Mouse (Mus musculus) urinary bladder, adult 2 months (tissue): ENCODE measurements at regions not wholly inside any gene's neighbourhood (a gene's known extent, or its start where the extent isn't known, plus 50 kb on each side); places are given as distances from the start of the nearest gene placed in this dataset.

Experiments
- DNase-seq: peaks from one replicate; pipeline ENCODE4 v3.0.0; 2022; ENCODE audit warnings: low spot score

DNA sequence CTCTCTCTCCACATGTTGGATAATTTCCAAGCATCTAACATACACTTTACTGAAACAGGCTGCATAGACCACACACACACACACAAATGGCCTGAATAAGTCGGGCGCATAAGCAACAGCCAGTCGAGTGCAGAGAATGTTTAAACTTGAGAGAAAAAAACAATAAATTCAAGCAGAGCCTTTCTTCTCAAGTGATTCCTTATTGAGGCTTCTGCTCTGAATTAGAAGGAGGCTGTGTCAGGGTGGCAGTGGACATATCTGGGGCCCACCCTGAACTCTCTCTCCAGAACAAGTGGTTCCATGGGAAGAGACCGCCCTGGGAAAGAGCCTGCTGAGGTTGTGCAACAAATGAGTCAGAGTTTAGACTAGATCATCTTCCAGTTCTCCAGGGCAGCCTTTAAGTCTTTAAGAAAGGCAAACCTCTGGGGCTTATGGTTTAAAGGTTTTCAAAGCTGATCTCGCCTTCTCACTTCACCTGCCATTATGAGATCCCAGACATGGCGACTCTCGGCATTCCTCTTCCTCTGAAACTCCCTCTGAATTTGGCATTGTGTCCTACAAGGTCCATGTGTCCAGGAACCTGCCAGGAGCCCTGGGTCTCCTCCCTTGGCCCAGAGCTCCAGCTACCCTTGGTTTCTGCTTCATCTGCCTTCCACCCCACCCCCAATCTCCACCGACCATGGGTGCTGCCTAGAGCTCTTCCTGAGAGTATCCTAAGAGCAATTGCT lies 445.3 kb downstream of the Wdr11 start:
- DNase-seq = no peak

DNA sequence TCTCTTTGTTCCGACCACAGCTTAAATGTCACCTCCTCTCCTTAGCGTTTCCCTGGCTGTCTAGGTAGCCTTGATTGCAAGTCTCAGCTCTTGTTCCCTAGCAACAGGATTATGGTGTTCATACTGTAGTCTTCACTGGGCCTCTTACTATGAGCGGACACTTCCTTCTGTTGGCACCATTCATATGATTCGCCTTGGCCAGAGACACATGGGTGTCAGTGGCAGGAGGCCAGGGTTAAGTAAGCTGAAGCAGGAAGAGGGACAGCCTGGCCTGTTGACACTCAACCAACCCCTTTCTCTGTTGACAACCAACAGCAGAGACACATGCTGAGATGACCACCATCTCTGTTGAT lies 445.9 kb downstream of the Wdr11 start:
- DNase-seq = no peak

DNA sequence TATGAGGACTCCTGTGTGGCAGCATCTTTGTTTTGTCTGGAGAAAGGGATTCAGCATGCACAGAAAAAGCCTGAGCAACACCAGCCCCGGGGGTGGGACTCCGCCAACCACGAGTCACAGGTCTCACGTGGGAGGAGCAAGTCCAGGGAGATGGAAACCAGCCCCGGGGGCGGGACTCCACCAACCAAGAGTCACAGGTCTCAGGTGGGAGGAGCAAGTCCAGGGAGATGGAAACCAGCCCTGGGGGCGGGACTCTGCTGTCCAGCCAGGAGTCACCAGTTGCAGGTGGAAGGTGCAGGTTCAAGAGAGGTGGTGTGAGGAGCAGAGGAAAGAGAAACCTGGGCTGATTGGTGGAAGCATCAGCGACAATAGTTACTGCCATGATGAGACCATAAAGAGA lies 448.9 kb downstream of the Wdr11 start:
- no peak for DNase-seq

DNA sequence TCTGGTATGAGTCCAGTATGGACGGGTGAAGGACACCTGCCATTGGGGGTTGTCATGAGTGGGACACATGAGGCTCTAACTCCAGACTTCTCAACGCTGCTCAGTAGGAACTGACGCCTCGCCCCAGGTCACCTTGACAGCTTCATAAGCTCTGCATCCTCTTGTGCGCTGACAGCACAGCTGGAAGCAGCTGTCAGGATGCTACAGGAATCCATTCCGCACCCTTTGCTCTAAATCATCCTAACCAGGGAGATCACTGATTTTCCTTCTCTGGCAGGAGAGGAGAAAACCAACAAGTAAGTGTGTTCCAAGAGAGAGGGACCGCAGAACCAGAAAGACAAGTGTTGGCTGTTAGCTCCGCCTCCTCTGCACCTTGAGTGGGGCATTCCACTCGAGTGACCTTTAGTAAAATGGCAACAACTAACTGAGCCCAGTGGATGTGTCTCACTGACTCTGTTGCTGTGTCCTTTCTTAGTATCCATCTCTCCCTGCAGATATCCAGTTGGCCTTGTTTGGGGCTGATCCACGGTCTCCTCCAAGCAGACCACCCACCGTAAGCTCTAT lies 449.8 kb downstream of the Wdr11 start:
- DNase-seq = no peak

GRCm38 (mm10) chr7:130042296-130042910 lies 450.7 kb downstream of the Wdr11 start:
- no peak for DNase-seq

GRCm38 (mm10) chr7:130043397-130044234 lies 452.0 kb downstream of the Wdr11 start:
- DNase-seq = no peak

- no peak for DNase-seq
Observed at GRCm38 (mm10) chr7:130044235-130044553, 452.5 kb downstream of the Wdr11 start.

GRCm38 (mm10) chr7:130044581-130044980 lies 452.9 kb downstream of the Wdr11 start:
- no peak for DNase-seq

DNA sequence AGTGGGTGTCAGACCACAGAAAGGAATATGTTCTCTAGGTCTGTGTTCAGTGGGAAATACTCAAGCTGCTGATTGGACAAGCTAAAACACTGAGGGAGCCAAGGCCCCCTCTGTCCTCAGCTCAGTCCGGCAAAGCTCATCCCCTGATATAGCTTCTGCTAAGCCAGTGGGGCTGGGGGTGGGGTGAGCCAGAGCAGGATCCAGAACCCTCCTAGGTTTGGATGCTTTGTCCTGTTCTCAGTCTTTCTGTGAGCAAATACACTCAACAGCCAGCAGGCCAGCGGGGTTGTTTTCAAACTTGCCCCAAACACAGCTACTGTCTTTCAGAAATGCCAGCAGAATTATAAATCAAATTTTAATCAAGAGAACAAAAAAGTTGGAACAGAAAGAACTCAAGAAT lies 454.4 kb downstream of the Wdr11 start:
- DNase-seq = no peak

- no peak for DNase-seq
Observed at GRCm38 (mm10) chr7:130047293-130048034, 455.8 kb downstream of the Wdr11 start.

DNA sequence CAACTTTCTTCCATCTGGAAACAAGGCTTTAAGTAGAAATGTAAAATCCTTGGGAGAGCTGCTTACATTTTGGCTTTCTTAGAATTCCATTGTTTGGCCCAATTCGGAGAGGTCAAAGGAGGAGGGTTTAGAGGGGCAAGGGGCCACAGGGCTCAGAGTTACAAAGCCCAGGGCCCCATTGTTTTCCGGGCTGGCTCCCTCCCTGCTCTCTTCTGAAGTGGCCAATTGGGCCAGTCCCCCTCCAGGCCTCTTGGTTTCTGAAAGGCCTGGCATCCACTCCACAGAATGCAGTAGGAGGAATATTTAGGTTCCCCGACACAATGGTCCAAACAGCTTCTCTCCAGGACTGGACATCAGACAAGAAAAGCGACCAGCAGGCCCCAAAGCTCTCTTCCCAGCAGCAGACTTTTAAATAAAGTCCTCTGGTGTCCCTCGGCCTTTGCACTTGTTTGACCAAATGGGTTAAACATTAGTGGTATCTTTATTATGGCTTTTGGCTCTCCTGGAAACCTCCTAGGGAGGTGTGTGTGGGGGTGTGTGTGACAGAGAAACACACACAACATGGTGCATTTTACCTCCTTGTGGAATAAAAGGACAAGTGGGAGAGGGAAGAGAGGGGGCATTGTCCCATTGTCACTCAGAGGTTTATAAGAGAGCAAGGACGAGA lies 456.6 kb downstream of the Wdr11 start:
- no peak for DNase-seq

GRCm38 (mm10) chr7:130049461-130049860 lies 457.8 kb downstream of the Wdr11 start:
- no peak for DNase-seq

- DNase-seq = no peak
Observed at GRCm38 (mm10) chr7:130050120-130050519, 458.5 kb downstream of the Wdr11 start.

DNA sequence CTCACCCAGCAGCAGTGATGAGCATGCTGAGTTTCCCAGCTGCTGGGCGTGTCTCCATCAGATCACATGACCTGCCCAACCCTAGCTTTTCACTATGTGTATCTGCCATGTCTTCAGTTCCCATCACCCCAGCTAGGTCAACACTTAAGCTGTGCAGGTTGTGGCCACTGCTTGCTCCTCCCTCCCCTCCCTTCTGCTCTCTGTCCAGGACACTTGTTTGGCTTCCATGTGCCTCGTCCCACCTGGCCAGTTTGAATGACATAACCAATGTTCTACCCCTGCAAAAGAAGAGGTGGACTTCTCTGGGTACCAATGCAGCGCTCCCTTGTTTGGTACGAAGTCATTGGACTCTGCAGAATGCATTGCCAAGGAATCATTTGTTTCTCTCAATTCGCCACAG lies 460.7 kb downstream of the Wdr11 start:
- no peak for DNase-seq

- no peak for DNase-seq
Observed at GRCm38 (mm10) chr7:130057708-130058107, 462.5 kb downstream of the Ate1 start.

DNA sequence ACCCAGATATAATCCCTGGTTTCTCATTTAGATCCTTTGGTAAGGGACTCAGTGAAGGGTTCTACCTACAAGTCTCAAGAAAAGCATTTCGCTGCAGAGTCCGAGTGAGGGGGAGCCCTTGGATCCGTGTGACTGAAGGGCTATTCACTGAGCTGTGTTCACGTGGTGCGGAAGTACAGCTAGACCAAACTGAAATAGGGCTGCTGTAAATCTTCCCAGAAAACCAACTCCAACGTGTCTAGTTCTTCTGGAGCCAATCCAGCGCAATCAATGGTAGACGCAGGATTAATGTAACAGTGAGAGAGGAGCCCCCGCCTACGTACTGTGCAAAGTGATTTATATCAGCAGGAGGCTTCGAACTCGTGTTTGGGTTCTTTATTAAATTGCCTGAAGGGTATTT lies 461.9 kb downstream of the Ate1 start:
- no peak for DNase-seq

DNA sequence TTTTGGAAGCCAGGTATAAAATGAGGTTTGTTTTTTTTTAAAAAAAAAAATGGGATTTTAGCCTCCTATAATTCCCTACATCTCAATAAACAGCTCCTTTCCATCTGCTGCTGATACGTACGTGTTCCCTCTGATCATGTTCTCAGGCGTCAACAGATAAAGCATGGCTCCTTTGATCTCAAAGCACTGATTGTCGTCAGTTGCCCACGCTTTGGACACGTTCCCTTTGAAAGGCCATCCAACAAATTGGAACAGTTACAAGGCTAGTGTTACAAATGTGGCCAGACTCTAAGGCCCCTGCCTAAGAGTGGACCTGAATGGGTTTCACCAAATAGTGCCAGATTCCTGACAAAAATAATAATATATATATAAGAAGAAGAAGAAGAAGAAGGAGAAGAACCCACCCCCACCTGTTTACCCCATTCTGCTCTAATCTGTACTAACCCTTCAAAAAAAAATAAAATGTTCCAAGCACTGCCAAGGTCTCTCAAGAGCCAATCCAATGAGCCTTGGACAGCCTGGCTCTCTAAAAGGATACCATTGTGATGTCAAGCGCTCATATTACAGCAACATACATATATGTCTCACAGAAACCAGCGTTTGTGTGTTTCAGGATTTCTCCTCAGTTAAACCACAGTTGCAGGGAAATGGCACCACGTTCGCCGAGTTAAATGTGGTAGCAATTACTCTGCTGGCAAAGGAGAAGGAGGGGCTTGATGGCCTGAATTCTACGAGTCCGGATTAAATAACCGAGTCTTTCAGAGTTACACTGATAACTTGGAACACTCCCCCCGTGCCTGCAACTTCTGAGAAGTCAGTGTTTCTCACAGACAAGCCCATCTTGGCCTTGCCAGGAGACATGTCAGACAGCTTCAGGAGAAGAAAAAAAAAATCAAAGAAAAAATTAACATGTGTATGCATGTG lies 460.2 kb downstream of the Ate1 start:
- DNase-seq = no peak

- DNase-seq = no peak
Observed at GRCm38 (mm10) chr7:130064500-130064899, 455.7 kb downstream of the Ate1 start.

GRCm38 (mm10) chr7:130068316-130068715 lies 451.9 kb downstream of the Ate1 start:
- no peak for DNase-seq

- no peak for DNase-seq
Observed at GRCm38 (mm10) chr7:130073388-130073787, 446.8 kb downstream of the Ate1 start.
